Mouse (Mus musculus) liver, postnatal 0 days (tissue): Measurements from ENCODE around the gene Trf.

ENCODE experiments used
- CTCF ChIP-seq: sonication (generic); IDR thresholded peaks from 2 replicates; pipeline ENCODE4 v1.5.1; 2016; ENCODE audit warnings: antibody characterized with exemption, low read depth
- EP300 ChIP-seq: IDR thresholded peaks from 2 replicates; pipeline ENCODE4 v1.6.1; 2016; ENCODE audit warnings: antibody characterized with exemption, low read depth, mild to moderate bottlenecking

DNA sequence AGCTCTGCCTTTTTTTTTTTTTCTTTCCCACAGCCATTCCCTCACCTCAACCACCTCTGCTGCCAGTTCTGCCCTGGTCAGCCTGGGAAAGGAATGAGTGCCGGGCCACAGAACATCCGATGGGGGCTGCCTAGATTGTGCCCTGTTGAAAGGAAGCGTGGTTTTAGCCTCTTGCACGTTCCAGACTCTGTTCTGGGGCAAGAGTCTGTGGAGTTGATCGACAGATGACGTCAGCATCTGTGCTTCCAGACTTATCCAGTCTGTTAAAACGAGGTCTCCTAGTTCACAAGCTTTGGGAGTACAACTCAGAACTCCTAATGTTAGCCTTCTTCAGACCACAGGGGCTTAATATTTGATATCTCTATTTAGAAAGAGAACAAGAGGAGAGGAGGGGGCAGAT is 3.8 kb upstream of the Trf start:
- no peak for TF ChIP-seq CTCF
- no peak for TF ChIP-seq EP300
